Mouse (Mus musculus): Measurements from ENCODE around the gene Msantd3.

DNA sequence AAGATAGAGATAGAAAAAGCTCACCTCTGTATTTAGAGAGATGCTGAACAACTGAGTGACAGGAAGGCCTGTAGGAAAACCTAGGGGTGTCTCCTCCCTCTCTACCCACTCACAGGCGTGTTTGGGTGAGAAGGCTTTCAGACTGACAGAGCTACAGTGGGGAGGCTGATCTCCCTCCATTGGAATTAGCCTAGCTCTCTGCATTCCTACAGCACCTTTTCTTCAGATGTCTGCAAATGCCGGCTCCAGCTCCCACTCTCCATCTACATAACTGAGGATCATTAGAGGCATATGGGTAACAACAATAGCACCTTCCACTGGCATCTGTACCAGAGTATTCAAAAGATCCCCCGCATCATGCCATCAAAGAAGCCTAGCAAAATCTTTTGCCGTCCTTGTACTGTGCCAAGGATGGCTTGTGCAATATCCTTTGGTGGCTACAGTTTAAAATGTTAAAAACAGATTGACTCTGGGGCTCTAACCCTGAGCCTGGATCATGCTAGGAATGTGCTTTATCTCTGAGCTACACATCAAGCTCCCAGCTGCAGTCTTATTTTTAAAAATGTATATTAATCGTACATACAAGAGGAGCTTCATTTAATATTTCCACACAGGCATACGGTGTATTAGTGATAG is 39.9 kb downstream of the Msantd3 start:
- TF ChIP-seq POLR2A (IDR thresholded peaks at IDR 0.05; ENCODE audit: insufficient read depth, low read depth, low read length) (no peak), CTCF (IDR thresholded peaks at IDR 0.05) (no peak), EP300 (IDR thresholded peaks at IDR 0.05; ENCODE audit: insufficient read depth, low read depth, low read length) (no peak)

Data from heart, adult 2 months (tissue).